Mouse (Mus musculus) gastrocnemius, postnatal 25 days (tissue): ENCODE results near the gene Gm21719. TPM values are rescaled to one million over a fixed set of nuclear protein-coding genes. Genes with fewer than 3 reads are reported as not detected.
"Not testable (repeated sequence)": the region's sequence is repeated elsewhere in the genome, so short reads cannot be mapped to it uniquely, and the experiment has no call there.

Experiments used
- DNase-seq: peaks from one replicate; pipeline ENCODE4 v3.0.0; 2022
- long read RNA-seq, 2 experiments: library from polyadenylated mRNA; stranded (forward); transcript quantifications; one replicate each; pipeline ENCODE4 v2.0.0; 2021
- total RNA-seq, 2 experiments: library from RNA; stranded (reverse); gene quantifications; 1 replicate in 1 of 2; 2 replicates in 1 of 2; pipeline ENCODE4 v1.2.3; 2021

The Gm21719 gene
- not detected for total RNA-seq
- long read RNA-seq, experiment 1, result 0 reads
- long read RNA-seq, experiment 2, result 0 reads

DNA sequence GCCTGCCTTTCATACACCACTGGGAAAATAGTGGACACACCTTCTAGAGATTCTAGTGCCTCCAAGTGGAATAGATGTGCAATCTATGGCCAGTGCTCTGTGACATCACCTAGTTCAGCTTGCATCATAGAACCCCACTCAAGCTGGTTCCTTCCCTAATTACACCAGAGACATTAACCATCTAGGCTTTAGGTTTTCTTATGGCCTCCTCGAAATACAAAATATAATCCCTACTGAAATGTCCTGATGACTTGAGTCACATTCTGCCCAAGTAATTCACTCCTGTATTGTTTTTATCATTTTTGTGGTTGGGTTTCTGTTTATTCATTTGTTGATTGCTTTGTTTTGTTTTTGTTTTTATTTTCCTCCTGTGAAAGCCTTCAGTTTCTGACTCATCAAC, at the start of gene Gm21719:
Gm21719 (minus strand) TSS at position 101 of the 400 bp plus-strand sequence.
- not testable (repeated sequence) for DNase-seq

Other genes starting within 250 kb of the Gm21719 start
- gene Gm28919, start 99.3 kb downstream of the Gm21719 start, total RNA-seq, result not detected
- gene Gm20830, start 235.4 kb upstream of the Gm21719 start, total RNA-seq, result not detected